Mouse (Mus musculus) midbrain, embryonic 15.5 days (tissue): ENCODE data around the gene Zfp408. TPM values are rescaled to one million over a fixed set of nuclear protein-coding genes. Genes with fewer than 3 reads are reported as not detected.
A peak's percentile ranks its signal among the peaks of the same experiment; 100 is the strongest.

Experiments
- ATAC-seq: fragments of 200-750 bp; cut with Nextera tagmentation; replicated peaks from 2 replicates; pipeline ENCODE4 v1.8.0; 2017; ENCODE audit warnings: moderate TSS enrichment
- H3K27ac ChIP-seq: fragments of 300-500 bp; sonication (generic); 2 replicates; pipeline ENCODE4 v1.5.1; 2015; ENCODE audit warnings: mild to moderate bottlenecking, inconsistent platforms
- H3K27me3 ChIP-seq: fragments of 300-500 bp; sonication (generic); replicated peaks from 2 replicates; pipeline ENCODE4 v1.6.1; 2015; ENCODE audit warnings: inconsistent platforms
- H3K36me3 ChIP-seq: fragments of 300-500 bp; sonication (generic); replicated peaks from 2 replicates; pipeline ENCODE4 v1.6.1; 2015; ENCODE audit warnings: inconsistent platforms
- H3K4me1 ChIP-seq: fragments of 300-500 bp; sonication (generic); 2 replicates; pipeline ENCODE4 v1.6.1; 2015; ENCODE audit warnings: inconsistent platforms
- H3K4me2 ChIP-seq: fragments of 300-500 bp; sonication (generic); 2 replicates; pipeline ENCODE4 v1.6.1; 2015; ENCODE audit warnings: inconsistent platforms, mild to moderate bottlenecking, moderate library complexity
- H3K4me3 ChIP-seq: fragments of 300-500 bp; sonication (generic); 2 replicates; pipeline ENCODE4 v1.5.1; 2015; ENCODE audit warnings: mild to moderate bottlenecking, inconsistent platforms
- H3K9ac ChIP-seq: fragments of 300-500 bp; sonication (generic); 2 replicates; pipeline ENCODE4 v1.6.1; 2015; ENCODE audit warnings: mild to moderate bottlenecking, inconsistent platforms
- H3K9me3 ChIP-seq: fragments of 300-500 bp; sonication (generic); 2 replicates; pipeline ENCODE4 v1.6.1; 2016; ENCODE audit warnings: inconsistent platforms
- WGBS: fragments of 180-500 bp; shearing (Covaris S2); methylation state at CpG from one replicate; pipeline ENCODE4 v1.1.7; 2015; ENCODE audit warnings: mixed read lengths; 5-methylcytosine and 5-hydroxymethylcytosine counted together
- polyA plus RNA-seq: library from polyadenylated mRNA; unstranded; fragments of >200 nt; fragmentation: Nextera tagmentation; extraction: Ambion mirVana; gene quantifications from 2 replicates; pipeline ENCODE4 v1.2.1, GENCODE M21; 2015

Gene Zfp408
- 15.3 and 18.3 TPM in 2 replicates for polyA plus RNA-seq

GRCm38 (mm10) chr2:91649553-91650359 lies at the start of gene Zfp408, which contains the start of gene Arhgap1:
TSS of gene Zfp408 (minus strand) at chr2:91649791.
TSS of gene Arhgap1 (plus strand) at chr2:91649860.
- Histone ChIP-seq H3K27me3 (no peaks in the 10 kb centered on the region), H3K4me1 (peaks cover 39% of the 10 kb centered on the region), H3K36me3 (peaks cover 31% of the 10 kb centered on the region), H3K9me3 (no peaks in the 10 kb centered on the region), H3K27ac (peak within 1 kb of the TSS; percentile 87), H3K9ac (peak within 1 kb of the TSS; percentile 92), H3K4me2 (peak within 1 kb of the TSS; percentile 100), H3K4me3 (peak within 1 kb of the TSS; percentile 89)
- WGBS = under 1% methylated on average over 44 of the region's 44 CpGs
- ATAC-seq = peak; percentile 94

GRCm38 (mm10) chr2:91699225-91699624 lies 49.6 kb upstream of the Zfp408 start:
- H3K27ac ChIP-seq = no peak overlapping the region
- H3K27me3 ChIP-seq = no peaks in the 10 kb centered on the region
- no peak for ATAC-seq
- H3K9ac ChIP-seq = no peak overlapping the region
- H3K4me1 ChIP-seq = no peaks in the 10 kb centered on the region
- no peaks in the 10 kb centered on the region for H3K9me3 ChIP-seq
- 91% methylated on average over 1 of the region's 1 CpGs for WGBS
- H3K36me3 ChIP-seq = no peaks in the 10 kb centered on the region
- H3K4me3 ChIP-seq = no peak overlapping the region
- no peak overlapping the region for H3K4me2 ChIP-seq

- Histone ChIP-seq H3K36me3 (0 out of 2 replicates have a peak, but pooled peaks cover 2% of the 10 kb centered on the region), H3K4me3 (no peak overlapping the region), H3K4me1 (no peaks in the 10 kb centered on the region), H3K9me3 (no peaks in the 10 kb centered on the region), H3K9ac (no peak overlapping the region), H3K27ac (no peak overlapping the region), H3K27me3 (no peaks in the 10 kb centered on the region), H3K4me2 (no peak overlapping the region)
- WGBS = 91% methylated on average over 1 of the region's 1 CpGs
- no peak for ATAC-seq
Measured at GRCm38 (mm10) chr2:91696225-91696590, 46.6 kb upstream of the Zfp408 start.

DNA sequence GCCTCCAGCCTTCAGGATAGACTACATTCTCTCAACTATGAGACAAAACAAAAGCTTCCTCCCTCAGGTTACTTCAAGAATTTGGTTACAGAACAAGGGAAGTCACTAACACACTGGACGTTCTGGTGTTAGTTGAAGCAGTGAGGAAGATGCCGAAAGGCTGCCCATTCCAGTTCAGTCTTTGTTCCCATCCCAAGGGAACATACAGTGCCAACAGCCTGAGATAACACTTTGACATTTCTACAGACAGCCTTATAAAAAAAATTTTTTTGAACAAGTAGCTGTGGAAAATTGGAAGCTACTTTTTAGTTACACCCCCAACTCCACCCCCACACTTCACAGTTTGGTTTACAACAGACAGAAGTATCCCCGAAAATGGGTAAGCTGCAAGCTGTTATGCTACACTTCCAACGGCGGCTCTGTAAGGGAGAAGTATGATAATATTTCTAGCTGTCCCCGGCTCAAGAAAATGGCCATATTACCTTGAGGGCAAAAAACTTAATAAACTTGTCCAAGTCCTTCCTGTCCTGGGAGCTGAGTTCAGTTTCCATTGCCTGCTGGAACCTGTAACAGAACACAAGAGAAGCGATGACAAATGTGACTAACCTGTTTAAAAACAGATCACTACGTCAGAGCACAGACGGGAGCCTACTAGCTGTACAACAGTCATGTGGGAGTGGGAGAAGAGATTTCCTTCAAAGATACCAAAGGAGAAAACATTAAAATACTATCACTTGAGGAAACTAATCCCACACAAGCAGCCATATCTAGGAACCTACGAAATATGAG lies 46.0 kb upstream of the Zfp408 start:
- WGBS = 92% methylated on average over 10 of the region's 10 CpGs

GRCm38 (mm10) chr2:91689452-91689851 lies 39.9 kb upstream of the Zfp408 start:
- H3K4me3 ChIP-seq = no peak overlapping the region
- peaks cover 31% of the 10 kb centered on the region; the same call in 1 of the 2 replicates for H3K36me3 ChIP-seq
- H3K4me1 ChIP-seq = no peaks in the 10 kb centered on the region
- no peak overlapping the region for H3K9ac ChIP-seq
- WGBS = 82% methylated on average over 7 of the region's 7 CpGs
- no peak for ATAC-seq
- H3K27me3 ChIP-seq = no peaks in the 10 kb centered on the region
- H3K4me2 ChIP-seq = no peak overlapping the region
- no peaks in the 10 kb centered on the region for H3K9me3 ChIP-seq
- H3K27ac ChIP-seq = no peak overlapping the region

More for the DNA sequence above, 46.0 kb upstream of the Zfp408 start:
- Histone ChIP-seq H3K4me2 (no peak overlapping the region), H3K36me3 (peaks cover 2% of the 10 kb centered on the region; the same call in 1 of the 2 replicates), H3K27me3 (no peaks in the 10 kb centered on the region), H3K9me3 (no peaks in the 10 kb centered on the region), H3K4me3 (no peak overlapping the region), H3K27ac (no peak overlapping the region), H3K9ac (no peak overlapping the region), H3K4me1 (no peaks in the 10 kb centered on the region)
- ATAC-seq = no peak

- ATAC-seq = no peak
- H3K9me3 ChIP-seq = no peaks in the 10 kb centered on the region
- 77% methylated on average over 8 of the region's 8 CpGs for WGBS
- no peak overlapping the region for H3K9ac ChIP-seq
- peaks cover 31% of the 10 kb centered on the region; the same call in 1 of the 2 replicates for H3K36me3 ChIP-seq
- no peaks in the 10 kb centered on the region for H3K27me3 ChIP-seq
- H3K27ac ChIP-seq = no peak overlapping the region
- H3K4me1 ChIP-seq = no peaks in the 10 kb centered on the region
- H3K4me2 ChIP-seq = no peak overlapping the region
- no peak overlapping the region for H3K4me3 ChIP-seq
Measured at GRCm38 (mm10) chr2:91683919-91684318, 34.3 kb upstream of the Zfp408 start.

DNA sequence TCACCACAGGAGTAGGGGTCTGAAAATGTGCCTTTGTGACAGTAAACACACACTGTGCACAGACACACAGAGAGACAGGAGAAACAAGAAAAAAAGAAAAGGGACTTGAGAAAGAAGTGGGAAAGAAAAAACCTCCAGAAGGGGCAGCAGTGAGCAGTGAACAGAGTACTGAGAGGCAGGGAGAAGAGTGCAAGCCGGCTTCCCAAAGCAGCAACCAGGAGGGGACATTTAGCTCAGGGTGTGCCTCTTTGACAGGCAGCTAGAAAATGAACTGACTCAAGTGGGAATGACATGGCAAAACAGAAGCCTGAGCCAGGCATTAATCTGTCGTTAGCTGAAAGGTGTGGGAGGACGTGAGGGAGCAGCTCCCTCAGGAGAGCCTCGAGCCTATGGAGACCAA lies 33.3 kb upstream of the Zfp408 start:
- Histone ChIP-seq H3K4me2 (no peak overlapping the region), H3K9me3 (no peaks in the 10 kb centered on the region), H3K9ac (no peak overlapping the region), H3K4me1 (no peaks in the 10 kb centered on the region), H3K27ac (no peak overlapping the region), H3K4me3 (no peak overlapping the region), H3K36me3 (peaks cover 32% of the 10 kb centered on the region), H3K27me3 (no peaks in the 10 kb centered on the region)
- 61% methylated on average over 4 of the region's 4 CpGs for WGBS
- ATAC-seq = no peak

- no peak overlapping the region for H3K9ac ChIP-seq
- H3K36me3 ChIP-seq = peaks cover 24% of the 10 kb centered on the region
- no peaks in the 10 kb centered on the region for H3K9me3 ChIP-seq
- H3K27me3 ChIP-seq = no peaks in the 10 kb centered on the region
- no peaks in the 10 kb centered on the region for H3K4me1 ChIP-seq
- no peak overlapping the region for H3K4me3 ChIP-seq
- no peak for ATAC-seq
- no peak overlapping the region for H3K4me2 ChIP-seq
- H3K27ac ChIP-seq = no peak overlapping the region
Measured at GRCm38 (mm10) chr2:91676961-91677360, 27.4 kb upstream of the Zfp408 start.

- H3K4me1 ChIP-seq = no peaks in the 10 kb centered on the region
- H3K27me3 ChIP-seq = no peaks in the 10 kb centered on the region
- WGBS = 78% methylated on average over 2 of the region's 2 CpGs
- H3K36me3 ChIP-seq = peaks cover 24% of the 10 kb centered on the region
- no peak for ATAC-seq
- no peak overlapping the region for H3K27ac ChIP-seq
- no peak overlapping the region for H3K4me2 ChIP-seq
- no peaks in the 10 kb centered on the region for H3K9me3 ChIP-seq
- H3K9ac ChIP-seq = no peak overlapping the region
- H3K4me3 ChIP-seq = no peak overlapping the region
Measured at GRCm38 (mm10) chr2:91676420-91676819, 26.8 kb upstream of the Zfp408 start.

DNA sequence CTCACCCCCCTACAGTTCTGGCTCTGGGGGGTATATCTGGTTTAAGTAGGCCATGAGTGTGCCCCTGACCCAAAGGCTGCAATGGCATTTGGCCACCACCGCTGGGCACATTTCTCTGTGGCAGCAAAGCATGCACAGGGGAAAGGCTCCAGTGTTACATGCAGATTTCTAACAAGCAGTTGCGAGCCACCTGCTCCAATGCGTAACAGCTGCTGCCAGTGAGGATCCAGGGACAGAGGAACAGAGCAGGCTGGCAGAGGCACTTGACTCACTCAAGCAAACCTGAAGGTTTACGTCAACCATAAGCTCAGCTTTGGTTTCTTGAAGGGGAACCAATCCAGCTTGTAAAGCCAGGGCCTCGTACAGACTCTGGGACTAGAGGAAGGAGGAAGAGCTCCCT lies 25.3 kb upstream of the Zfp408 start:
- no peak overlapping the region for H3K27ac ChIP-seq
- WGBS = 89% methylated on average over 5 of the region's 5 CpGs
- no peak overlapping the region for H3K9ac ChIP-seq
- no peak overlapping the region for H3K4me2 ChIP-seq
- H3K9me3 ChIP-seq = no peaks in the 10 kb centered on the region
- no peak for ATAC-seq
- H3K4me3 ChIP-seq = no peak overlapping the region
- H3K4me1 ChIP-seq = no peaks in the 10 kb centered on the region
- no peaks in the 10 kb centered on the region for H3K27me3 ChIP-seq
- H3K36me3 ChIP-seq = peaks cover 29% of the 10 kb centered on the region

DNA sequence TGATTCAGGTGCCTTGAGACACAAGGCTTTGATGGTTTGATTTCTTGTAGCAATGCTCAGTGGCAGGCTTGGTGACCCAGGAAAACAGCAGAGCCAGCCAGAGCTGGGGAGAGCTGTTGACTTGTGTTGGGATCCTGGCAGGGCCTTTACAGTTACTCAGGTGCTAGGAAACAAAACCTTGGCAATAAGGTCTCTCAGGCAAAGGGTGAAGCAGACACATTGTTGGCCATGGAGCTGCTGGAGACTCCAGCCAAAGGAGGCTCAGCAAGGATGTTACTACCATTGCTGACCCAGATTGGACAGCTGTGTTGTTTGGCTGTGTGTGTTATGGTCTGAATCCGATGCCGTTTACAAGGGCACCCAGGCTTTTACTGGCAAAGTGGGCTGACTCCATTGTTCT lies 24.0 kb upstream of the Zfp408 start:
- Histone ChIP-seq H3K4me2 (no peak overlapping the region), H3K27me3 (no peaks in the 10 kb centered on the region), H3K9me3 (no peaks in the 10 kb centered on the region), H3K9ac (no peak overlapping the region), H3K36me3 (peaks cover 36% of the 10 kb centered on the region), H3K4me1 (no peaks in the 10 kb centered on the region), H3K27ac (no peak overlapping the region), H3K4me3 (no peak overlapping the region)
- WGBS = 90% methylated on average over 2 of the region's 2 CpGs
- no peak for ATAC-seq

GRCm38 (mm10) chr2:91670038-91670437 lies 20.4 kb upstream of the Zfp408 start:
- H3K36me3 ChIP-seq = peaks cover 39% of the 10 kb centered on the region
- ATAC-seq = no peak
- no peak overlapping the region for H3K9ac ChIP-seq

More at GRCm38 (mm10) chr2:91670038-91670437, 20.4 kb upstream of the Zfp408 start:
- Histone ChIP-seq H3K27me3 (no peaks in the 10 kb centered on the region), H3K4me1 (no peaks in the 10 kb centered on the region), H3K9me3 (no peaks in the 10 kb centered on the region), H3K4me2 (no peak overlapping the region), H3K4me3 (no peak overlapping the region), H3K27ac (no peak overlapping the region)
- WGBS = 94% methylated on average over 6 of the region's 6 CpGs
